Mouse (Mus musculus): Measurements from ENCODE around the gene Hmcn2. TPM values are rescaled to one million over a fixed set of nuclear protein-coding genes. Genes with fewer than 3 reads are reported as not detected.

Gene Hmcn2
- polyA plus RNA-seq, 1 experiment, result 4.1 TPM

GRCm38 (mm10) chr2:31460920-31461319, 146.7 kb downstream of the Hmcn2 start:
- H3K4me3 ChIP-seq (ENCODE audit: control insufficient read depth, low read depth, low read length), result no peak overlapping the region
- H3K36me3 ChIP-seq (ENCODE audit: control insufficient read depth, insufficient read depth, low read length), result no peaks in the 10 kb centered on the region
- H3K27me3 ChIP-seq (ENCODE audit: control insufficient read depth, insufficient read depth, low read length), result no peaks in the 10 kb centered on the region
- TF ChIP-seq CTCF (IDR thresholded peaks at IDR 0.05; ENCODE audit: control insufficient read depth, insufficient read depth, insufficient replicate concordance, low read depth, low read length) (no peak), POLR2A (IDR thresholded peaks at IDR 0.05; ENCODE audit: control insufficient read depth, low read depth, low read length) (no peak)
- H3K4me1 ChIP-seq (ENCODE audit: control insufficient read depth, insufficient read depth, low read length), result peaks cover 2% of the 10 kb centered on the region; the same call in 1 of the 2 replicates
- H3K27ac ChIP-seq (ENCODE audit: control insufficient read depth, insufficient read depth, low read depth, low read length), result no peak overlapping the region

GRCm38 (mm10) chr2:31462051-31462450, 147.8 kb downstream of the Hmcn2 start:
- H3K4me3 ChIP-seq (ENCODE audit: control insufficient read depth, low read depth, low read length), result no peak overlapping the region
- TF ChIP-seq CTCF (IDR thresholded peaks at IDR 0.05; ENCODE audit: control insufficient read depth, insufficient read depth, insufficient replicate concordance, low read depth, low read length) (no peak), POLR2A (IDR thresholded peaks at IDR 0.05; ENCODE audit: control insufficient read depth, low read depth, low read length) (no peak)
- no peaks in the 10 kb centered on the region for H3K27me3 ChIP-seq (ENCODE audit: control insufficient read depth, insufficient read depth, low read length)
- no peak overlapping the region for H3K27ac ChIP-seq (ENCODE audit: control insufficient read depth, insufficient read depth, low read depth, low read length)
- H3K4me1 ChIP-seq (ENCODE audit: control insufficient read depth, insufficient read depth, low read length), result peaks cover 2% of the 10 kb centered on the region; the same call in 1 of the 2 replicates
- no peaks in the 10 kb centered on the region for H3K36me3 ChIP-seq (ENCODE audit: control insufficient read depth, insufficient read depth, low read length)

GRCm38 (mm10) chr2:31463253-31463652, 149.0 kb downstream of the Hmcn2 start:
- Histone ChIP-seq H3K4me3 (ENCODE audit: control insufficient read depth, low read depth, low read length) (no peak overlapping the region), H3K27ac (ENCODE audit: control insufficient read depth, insufficient read depth, low read depth, low read length) (no peak overlapping the region), H3K4me1 (ENCODE audit: control insufficient read depth, insufficient read depth, low read length) (peaks cover 2% of the 10 kb centered on the region; the same call in 1 of the 2 replicates), H3K36me3 (ENCODE audit: control insufficient read depth, insufficient read depth, low read length) (no peaks in the 10 kb centered on the region), H3K27me3 (ENCODE audit: control insufficient read depth, insufficient read depth, low read length) (no peaks in the 10 kb centered on the region)
- no peak for TF ChIP-seq CTCF (IDR thresholded peaks at IDR 0.05; ENCODE audit: control insufficient read depth, insufficient read depth, insufficient replicate concordance, low read depth, low read length)

- Histone ChIP-seq H3K4me3 (ENCODE audit: control insufficient read depth, low read depth, low read length) (no peak overlapping the region), H3K4me1 (ENCODE audit: control insufficient read depth, insufficient read depth, low read length) (peaks cover 2% of the 10 kb centered on the region; the same call in 1 of the 2 replicates), H3K27me3 (ENCODE audit: control insufficient read depth, insufficient read depth, low read length) (no peaks in the 10 kb centered on the region), H3K27ac (ENCODE audit: control insufficient read depth, insufficient read depth, low read depth, low read length) (no peak overlapping the region), H3K36me3 (ENCODE audit: control insufficient read depth, insufficient read depth, low read length) (no peaks in the 10 kb centered on the region)
- TF ChIP-seq POLR2A (IDR thresholded peaks at IDR 0.05; ENCODE audit: control insufficient read depth, low read depth, low read length) (no peak), CTCF (IDR thresholded peaks at IDR 0.05; ENCODE audit: control insufficient read depth, insufficient read depth, insufficient replicate concordance, low read depth, low read length) (no peak)
These were observed 149.7 kb downstream of the Hmcn2 start for GRCm38 (mm10) chr2:31463696-31464528.

- no peak overlapping the region for H3K4me3 ChIP-seq (ENCODE audit: control insufficient read depth, low read depth, low read length)
- H3K27ac ChIP-seq (ENCODE audit: control insufficient read depth, insufficient read depth, low read depth, low read length), result no peak overlapping the region
- H3K27me3 ChIP-seq (ENCODE audit: control insufficient read depth, insufficient read depth, low read length), result no peaks in the 10 kb centered on the region
These were observed 150.3 kb downstream of the Hmcn2 start for GRCm38 (mm10) chr2:31464529-31464910.

GRCm38 (mm10) chr2:31467457-31467856, 153.2 kb downstream of the Hmcn2 start:
- Histone ChIP-seq H3K27ac (ENCODE audit: control insufficient read depth, insufficient read depth, low read depth, low read length) (no peak overlapping the region), H3K4me1 (ENCODE audit: control insufficient read depth, insufficient read depth, low read length) (peaks cover 18% of the 10 kb centered on the region), H3K36me3 (ENCODE audit: control insufficient read depth, insufficient read depth, low read length) (no peaks in the 10 kb centered on the region), H3K27me3 (ENCODE audit: control insufficient read depth, insufficient read depth, low read length) (no peaks in the 10 kb centered on the region), H3K4me3 (ENCODE audit: control insufficient read depth, low read depth, low read length) (no peak overlapping the region)
- TF ChIP-seq CTCF (IDR thresholded peaks at IDR 0.05; ENCODE audit: control insufficient read depth, insufficient read depth, insufficient replicate concordance, low read depth, low read length), result no peak
- no peak for TF ChIP-seq POLR2A (IDR thresholded peaks at IDR 0.05; ENCODE audit: control insufficient read depth, low read depth, low read length)

More at GRCm38 (mm10) chr2:31464529-31464910, 150.3 kb downstream of the Hmcn2 start:
- H3K36me3 ChIP-seq (ENCODE audit: control insufficient read depth, insufficient read depth, low read length), result no peaks in the 10 kb centered on the region
- TF ChIP-seq POLR2A (IDR thresholded peaks at IDR 0.05; ENCODE audit: control insufficient read depth, low read depth, low read length), result no peak
- no peak for TF ChIP-seq CTCF (IDR thresholded peaks at IDR 0.05; ENCODE audit: control insufficient read depth, insufficient read depth, insufficient replicate concordance, low read depth, low read length)
- H3K4me1 ChIP-seq (ENCODE audit: control insufficient read depth, insufficient read depth, low read length), result peaks cover 4% of the 10 kb centered on the region; the same call in 1 of the 2 replicates

GRCm38 (mm10) chr2:31468857-31469256, 154.6 kb downstream of the Hmcn2 start:
- Histone ChIP-seq H3K4me1 (ENCODE audit: control insufficient read depth, insufficient read depth, low read length) (peaks cover 18% of the 10 kb centered on the region), H3K4me3 (ENCODE audit: control insufficient read depth, low read depth, low read length) (no peak overlapping the region), H3K36me3 (ENCODE audit: control insufficient read depth, insufficient read depth, low read length) (no peaks in the 10 kb centered on the region), H3K27ac (ENCODE audit: control insufficient read depth, insufficient read depth, low read depth, low read length) (no peak overlapping the region), H3K27me3 (ENCODE audit: control insufficient read depth, insufficient read depth, low read length) (no peaks in the 10 kb centered on the region)
- no peak for TF ChIP-seq CTCF (IDR thresholded peaks at IDR 0.05; ENCODE audit: control insufficient read depth, insufficient read depth, insufficient replicate concordance, low read depth, low read length)
- TF ChIP-seq POLR2A (IDR thresholded peaks at IDR 0.05; ENCODE audit: control insufficient read depth, low read depth, low read length), result no peak

Measured in testis, adult 2 months (tissue).